Mouse (Mus musculus): Measurements from ENCODE around the gene Clasp1. TPM values are rescaled to one million over a fixed set of nuclear protein-coding genes. Genes with fewer than 3 reads are reported as not detected.
A peak's percentile ranks its signal among the peaks of the same experiment; 100 is the strongest.
"Not testable (repeated sequence)": the region's sequence is repeated elsewhere in the genome, so short reads cannot be mapped to it uniquely, and the experiment has no call there.

The Clasp1 gene
- polyA plus RNA-seq, 1 experiment from 2014 or later = 61.3 TPM

GRCm38 (mm10) chr1:118597475-118598213 is 208.8 kb downstream of the Clasp1 start:
- H3K36me3 ChIP-seq = peaks cover 92% of the 10 kb centered on the region
- 70% methylated on average over 2 of the region's 2 CpGs for WGBS
- H3K4me2 ChIP-seq = no peak overlapping the region
- no peak overlapping the region for H3K27ac ChIP-seq
- H3K9me3 ChIP-seq = no peaks in the 10 kb centered on the region
- peaks cover 5% of the 10 kb centered on the region; the same call in 1 of the 2 replicates for H3K4me1 ChIP-seq
- no peak for ATAC-seq (ENCODE audit: insufficient number of reproducible peaks, insufficient read depth, low FRiP score, low TSS enrichment, low read depth)
- no peak overlapping the region for H3K9ac ChIP-seq
- no peak overlapping the region for H3K4me3 ChIP-seq
- H3K27me3 ChIP-seq = no peaks in the 10 kb centered on the region

GRCm38 (mm10) chr1:118598339-118598738 is 209.5 kb downstream of the Clasp1 start:
- Histone ChIP-seq H3K27me3 (no peaks in the 10 kb centered on the region), H3K27ac (0 out of 2 replicates have a peak overlapping the region, but pooled peaks have one; percentile 33), H3K36me3 (peaks cover 92% of the 10 kb centered on the region), H3K4me1 (peaks cover 5% of the 10 kb centered on the region; the same call in 1 of the 2 replicates), H3K4me3 (no peak overlapping the region), H3K9me3 (no peaks in the 10 kb centered on the region), H3K4me2 (no peak overlapping the region), H3K9ac (no peak overlapping the region)
- ATAC-seq (ENCODE audit: insufficient number of reproducible peaks, insufficient read depth, low FRiP score, low TSS enrichment, low read depth) = no peak
- WGBS = 77% methylated on average over 3 of the region's 3 CpGs

- H3K27ac ChIP-seq = no peak overlapping the region
- peaks cover 17% of the 10 kb centered on the region for H3K36me3 ChIP-seq
- H3K9me3 ChIP-seq = no peaks in the 10 kb centered on the region
- no peak overlapping the region for H3K4me3 ChIP-seq
- H3K4me1 ChIP-seq = no peaks in the 10 kb centered on the region
- 91% methylated on average over 3 of the region's 3 CpGs for WGBS
- H3K27me3 ChIP-seq = no peaks in the 10 kb centered on the region
- H3K4me2 ChIP-seq = no peak overlapping the region
- ATAC-seq (ENCODE audit: insufficient number of reproducible peaks, insufficient read depth, low FRiP score, low TSS enrichment, low read depth) = no peak
- H3K9ac ChIP-seq = no peak overlapping the region
Observed at GRCm38 (mm10) chr1:118613631-118614183, 224.8 kb downstream of the Clasp1 start.

GRCm38 (mm10) chr1:118621055-118621454 is 232.2 kb downstream of the Clasp1 start:
- not testable (repeated sequence) for H3K27ac ChIP-seq

GRCm38 (mm10) chr1:118622857-118623256 is 234.0 kb downstream of the Clasp1 start:
- no peak for ATAC-seq (ENCODE audit: insufficient number of reproducible peaks, insufficient read depth, low FRiP score, low TSS enrichment, low read depth)
- Histone ChIP-seq H3K36me3 (no peaks in the 10 kb centered on the region), H3K27me3 (peaks cover 21% of the 10 kb centered on the region), H3K4me2 (no peak overlapping the region), H3K4me1 (peaks cover 4% of the 10 kb centered on the region), H3K27ac (no peak overlapping the region), H3K9me3 (no peaks in the 10 kb centered on the region), H3K9ac (no peak overlapping the region), H3K4me3 (no peak overlapping the region)
- 57% methylated on average over 3 of the region's 3 CpGs for WGBS

More at GRCm38 (mm10) chr1:118621055-118621454, 232.2 kb downstream of the Clasp1 start:
- H3K9ac ChIP-seq; H3K27me3 ChIP-seq; H3K4me1 ChIP-seq; H3K4me3 ChIP-seq; H3K36me3 ChIP-seq; H3K9me3 ChIP-seq; ATAC-seq (ENCODE audit: insufficient number of reproducible peaks, insufficient read depth, low FRiP score, low TSS enrichment, low read depth); H3K4me2 ChIP-seq: not testable (repeated sequence)
- WGBS = 84% methylated on average over 5 of the region's 5 CpGs

GRCm38 (mm10) chr1:118625461-118625860 is 236.6 kb downstream of the Clasp1 start:
- Histone ChIP-seq H3K4me1 (peaks cover 11% of the 10 kb centered on the region), H3K27me3 (peaks cover 41% of the 10 kb centered on the region), H3K36me3 (no peaks in the 10 kb centered on the region), H3K27ac (no peak overlapping the region), H3K4me3 (no peak overlapping the region), H3K9ac (no peak overlapping the region), H3K9me3 (no peaks in the 10 kb centered on the region), H3K4me2 (no peak overlapping the region)
- WGBS = 28% methylated on average over 6 of the region's 6 CpGs
- ATAC-seq (ENCODE audit: insufficient number of reproducible peaks, insufficient read depth, low FRiP score, low TSS enrichment, low read depth) = no peak

GRCm38 (mm10) chr1:118625921-118626320 is 237.1 kb downstream of the Clasp1 start:
- no peaks in the 10 kb centered on the region for H3K9me3 ChIP-seq
- peaks cover 11% of the 10 kb centered on the region for H3K4me1 ChIP-seq
- no peak overlapping the region for H3K4me2 ChIP-seq
- H3K27ac ChIP-seq = no peak overlapping the region
- 44% methylated on average over 2 of the region's 2 CpGs for WGBS
- no peaks in the 10 kb centered on the region for H3K36me3 ChIP-seq
- no peak overlapping the region for H3K9ac ChIP-seq
- ATAC-seq (ENCODE audit: insufficient number of reproducible peaks, insufficient read depth, low FRiP score, low TSS enrichment, low read depth) = no peak
- no peak overlapping the region for H3K4me3 ChIP-seq
- peaks cover 41% of the 10 kb centered on the region for H3K27me3 ChIP-seq

GRCm38 (mm10) chr1:118626452-118626851 is 237.6 kb downstream of the Clasp1 start:
- H3K4me2 ChIP-seq = no peak overlapping the region
- no peak for ATAC-seq (ENCODE audit: insufficient number of reproducible peaks, insufficient read depth, low FRiP score, low TSS enrichment, low read depth)
- no peak overlapping the region for H3K27ac ChIP-seq
- no peaks in the 10 kb centered on the region for H3K36me3 ChIP-seq
- WGBS = 89% methylated on average over 2 of the region's 2 CpGs
- no peak overlapping the region for H3K4me3 ChIP-seq
- peaks cover 41% of the 10 kb centered on the region for H3K27me3 ChIP-seq
- H3K9ac ChIP-seq = no peak overlapping the region
- H3K4me1 ChIP-seq = peaks cover 11% of the 10 kb centered on the region
- no peaks in the 10 kb centered on the region for H3K9me3 ChIP-seq

GRCm38 (mm10) chr1:118627781-118628464 is 239.1 kb downstream of the Clasp1 start, which contains the start of gene Tfcp2l1:
TSS of gene Tfcp2l1 (plus strand) at chr1:118627945.
- WGBS = under 1% methylated on average over 48 of the region's 48 CpGs
- peak within 1 kb of the TSS; percentile 66 for H3K9ac ChIP-seq
- H3K36me3 ChIP-seq = no peaks in the 10 kb centered on the region
- ATAC-seq (ENCODE audit: insufficient number of reproducible peaks, insufficient read depth, low FRiP score, low TSS enrichment, low read depth) = peak; percentile 56; the same call in 1 of the 2 replicates
- peak within 1 kb of the TSS; percentile 53 for H3K4me3 ChIP-seq
- H3K27me3 ChIP-seq = peaks cover 41% of the 10 kb centered on the region
- H3K27ac ChIP-seq = no peak within 1 kb of the TSS
- peak within 1 kb of the TSS; percentile 97 for H3K4me2 ChIP-seq
- H3K4me1 ChIP-seq = peaks cover 11% of the 10 kb centered on the region
- no peaks in the 10 kb centered on the region for H3K9me3 ChIP-seq

- peaks cover 13% of the 10 kb centered on the region for H3K27me3 ChIP-seq
- no peaks in the 10 kb centered on the region for H3K9me3 ChIP-seq
- no peak overlapping the region for H3K4me3 ChIP-seq
- no peak overlapping the region for H3K9ac ChIP-seq
- H3K27ac ChIP-seq = no peak overlapping the region
- no peaks in the 10 kb centered on the region for H3K36me3 ChIP-seq
- peaks cover under 1% of the 10 kb centered on the region; the same call in 1 of the 2 replicates for H3K4me1 ChIP-seq
- 76% methylated on average over 4 of the region's 4 CpGs for WGBS
- no peak for ATAC-seq (ENCODE audit: insufficient number of reproducible peaks, insufficient read depth, low FRiP score, low TSS enrichment, low read depth)
- H3K4me2 ChIP-seq = no peak overlapping the region
Observed at GRCm38 (mm10) chr1:118633415-118633980, 244.6 kb downstream of the Clasp1 start.

- H3K9me3 ChIP-seq = no peaks in the 10 kb centered on the region
- H3K4me3 ChIP-seq = no peak overlapping the region
- no peak overlapping the region for H3K27ac ChIP-seq
- H3K9ac ChIP-seq = no peak overlapping the region
- H3K4me1 ChIP-seq = no peaks in the 10 kb centered on the region
- no peaks in the 10 kb centered on the region for H3K27me3 ChIP-seq
- no peaks in the 10 kb centered on the region for H3K36me3 ChIP-seq
- WGBS = 60% methylated on average over 2 of the region's 2 CpGs
- H3K4me2 ChIP-seq = no peak overlapping the region
- ATAC-seq (ENCODE audit: insufficient number of reproducible peaks, insufficient read depth, low FRiP score, low TSS enrichment, low read depth) = no peak
Observed at GRCm38 (mm10) chr1:118642296-118642999, 253.6 kb downstream of the Clasp1 start.
